Mouse (Mus musculus): ENCODE data around the gene Gm5724.
A peak's percentile ranks its signal among the peaks of the same experiment; 100 is the strongest.

Gm5724 gene

DNA sequence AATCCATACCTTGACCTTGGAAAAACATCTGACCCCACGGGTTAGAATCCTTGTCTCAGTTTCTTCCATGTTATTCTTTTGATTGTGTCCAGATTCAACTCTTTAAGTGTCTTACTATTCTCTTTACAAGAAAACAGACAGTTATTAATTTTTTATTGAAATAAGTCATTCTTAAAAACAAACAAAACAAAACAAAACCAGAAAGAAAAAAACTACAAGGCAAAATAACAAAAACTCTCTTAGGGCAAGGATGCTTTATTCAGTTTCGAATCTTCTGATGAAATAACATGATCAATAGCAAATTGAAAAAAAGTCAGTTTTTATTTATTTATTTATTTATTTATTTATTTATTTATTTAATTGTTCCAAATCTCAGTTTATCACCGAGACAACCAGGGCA is at the start of gene Gm5724:
Gene Gm5724 (minus strand): TSS at position 101 of the 400 bp plus-strand sequence.
- no peak for DNase-seq (ENCODE audit: low read depth, low spot score)

DNA sequence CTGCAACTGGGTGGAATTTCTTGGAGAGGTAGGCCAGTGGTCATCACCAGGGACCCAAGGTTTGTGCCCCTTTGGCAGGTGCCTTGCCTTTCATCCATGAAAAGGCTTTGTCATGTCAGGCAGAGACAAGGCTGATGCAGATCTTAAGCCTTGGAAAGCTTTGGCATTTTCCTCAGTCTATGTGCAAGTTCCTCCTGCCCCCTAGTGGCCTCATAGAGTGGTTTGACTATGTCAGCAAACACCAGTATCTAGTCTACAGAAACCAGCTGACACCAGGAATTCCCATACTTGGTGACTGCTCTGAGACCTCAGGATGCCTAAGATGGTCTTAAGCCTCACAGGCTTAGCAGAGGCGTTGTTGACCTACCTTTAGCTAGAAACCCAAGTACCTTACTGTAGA is 24.2 kb upstream of the Gm5724 start:
- DNase-seq (ENCODE audit: low read depth, low spot score), result peak; percentile 70

DNA sequence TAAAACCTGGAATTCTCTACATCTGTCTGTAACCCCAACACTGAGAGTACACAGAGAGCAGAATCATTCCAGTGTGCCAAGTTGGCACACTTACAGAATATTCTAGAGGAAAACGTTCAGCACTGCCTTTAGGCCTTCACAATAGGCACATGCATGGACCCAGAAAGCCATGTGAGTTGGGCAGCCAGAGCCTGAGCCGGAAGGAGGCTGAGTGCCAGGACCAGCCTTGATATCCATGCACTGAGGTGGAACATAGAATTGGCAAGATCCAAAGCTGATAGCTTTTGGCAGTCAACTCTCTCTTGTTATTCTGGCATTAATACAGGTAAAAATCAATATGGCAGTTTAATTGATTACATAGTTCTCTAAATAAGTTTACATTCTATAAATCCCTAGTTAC is 866 bp upstream of the Gm5724 start:
- DNase-seq (ENCODE audit: low read depth, low spot score), result no peak

DNA sequence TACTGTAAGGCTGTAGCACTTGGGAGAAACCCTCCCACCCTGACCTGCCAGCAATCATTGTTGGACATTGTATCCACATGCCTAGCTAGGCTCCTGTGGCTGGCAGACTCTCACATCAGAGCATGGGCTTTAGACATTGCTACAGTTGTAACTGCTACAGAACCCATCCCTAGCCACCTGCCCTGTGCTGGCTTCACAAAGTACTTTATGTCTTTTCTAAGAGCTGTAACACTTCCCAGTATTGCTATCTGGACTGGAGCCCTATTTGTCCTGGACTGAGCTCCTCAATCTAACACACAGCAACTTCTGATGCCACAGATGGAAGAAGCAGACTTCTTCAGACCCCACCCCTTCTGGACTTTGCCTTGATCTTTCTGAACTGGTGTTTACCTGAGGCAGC is 82.4 kb downstream of the Gm5724 start:
- no peak for DNase-seq (ENCODE audit: low read depth, low spot score)

DNA sequence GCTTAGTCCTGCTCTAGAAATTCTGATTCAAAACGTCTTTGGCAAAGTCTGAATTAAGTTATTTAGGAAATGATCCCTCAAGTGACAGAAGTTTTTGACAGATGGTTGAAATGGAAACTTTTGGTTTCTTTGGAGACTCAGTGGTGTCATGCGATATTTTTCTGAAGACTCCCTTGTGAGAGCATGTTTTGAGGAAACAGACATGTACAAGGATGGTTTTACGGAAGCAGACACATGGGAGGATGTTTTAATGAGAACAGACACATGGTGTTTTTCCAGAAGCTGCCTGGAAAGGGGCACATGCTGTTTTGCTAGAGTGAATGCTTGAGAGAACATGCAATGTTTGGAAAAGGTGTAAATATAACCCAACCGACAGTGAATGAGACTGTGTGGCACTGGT is 86.6 kb downstream of the Gm5724 start:
- DNase-seq (ENCODE audit: low read depth, low spot score), result peak; percentile 7
